Mouse (Mus musculus) layer of hippocampus, adult 2 months (tissue): ENCODE measurements around the gene Olfr447. TPM values are rescaled to one million over a fixed set of nuclear protein-coding genes. Genes with fewer than 3 reads are reported as not detected.
A peak's percentile ranks its signal among the peaks of the same experiment; 100 is the strongest.

Experiments
- DNase-seq, 2 experiments: peaks; one replicate each; pipeline ENCODE4 v3.0.0; 2022; ENCODE audit warnings: low spot score in 2 of 2
- H3K27ac ChIP-seq: fragments of 200-600 bp; 2 replicates; pipeline ENCODE4 v1.8.1; 2022
- H3K4me3 ChIP-seq: fragments of 200-600 bp; 2 replicates; pipeline ENCODE4 v1.8.1; 2022; ENCODE audit warnings: mild to moderate bottlenecking
- CTCF ChIP-seq: fragments of 200-600 bp; conservative IDR thresholded peaks from 2 replicates; pipeline ENCODE4 v1.8.1; 2022; ENCODE audit warnings: antibody characterized with exemption, mild to moderate bottlenecking, moderate library complexity
- long read RNA-seq, 2 experiments: library from polyadenylated mRNA; stranded (forward); transcript quantifications; one replicate each; pipeline ENCODE4 v2.0.0; 2021; ENCODE audit warnings: borderline mapping rate in 2 of 2
- total RNA-seq, 2 experiments: library from RNA; stranded (reverse); gene quantifications; 2 replicates each; pipeline ENCODE4 v1.2.3; 2021

The Olfr447 gene
- total RNA-seq = not detected
- long read RNA-seq, experiment 1 = 0 reads
- long read RNA-seq, experiment 2 = 0 reads

GRCm38 (mm10) chr6:42908578-42908977 lies at the start of gene Olfr447:
Gene Olfr447 (plus strand): TSS chr6:42908878.
- TF ChIP-seq CTCF = no peak
- Histone ChIP-seq H3K4me3 (no peak within 1 kb of the TSS), H3K27ac (no peak within 1 kb of the TSS)
- DNase-seq = no peak

- peak; percentile 84 for TF ChIP-seq CTCF
- DNase-seq = peak; percentile 50 to 74
- Histone ChIP-seq H3K27ac (no peak overlapping the region), H3K4me3 (no peak overlapping the region)
Observed at GRCm38 (mm10) chr6:42860222-42860819, 48.4 kb upstream of the Olfr447 start.

GRCm38 (mm10) chr6:42869695-42870094 lies 39.0 kb upstream of the Olfr447 start:
- no peak overlapping the region for H3K4me3 ChIP-seq
- no peak for TF ChIP-seq CTCF
- no peak overlapping the region for H3K27ac ChIP-seq
- no peak for DNase-seq

- no peak overlapping the region for H3K27ac ChIP-seq
- no peak for TF ChIP-seq CTCF
- no peak overlapping the region for H3K4me3 ChIP-seq
- peak; percentile 8 to 9 for DNase-seq
Observed at GRCm38 (mm10) chr6:42876323-42876722, 32.4 kb upstream of the Olfr447 start.

- Histone ChIP-seq H3K4me3 (no peak within 1 kb of the TSS), H3K27ac (no peak within 1 kb of the TSS)
- no peak for DNase-seq
- TF ChIP-seq CTCF = no peak
Observed at GRCm38 (mm10) chr6:42890141-42890540, 18.5 kb upstream of the Olfr447 start, which contains the start of gene Olfr448. Gene Olfr448 (plus strand): TSS chr6:42890441.

- no peak for TF ChIP-seq CTCF
- Histone ChIP-seq H3K4me3 (no peak overlapping the region), H3K27ac (no peak overlapping the region)
- no peak for DNase-seq
Observed at GRCm38 (mm10) chr6:42900345-42900744, 8.3 kb upstream of the Olfr447 start.

GRCm38 (mm10) chr6:42921077-42921476 lies 12.4 kb downstream of the Olfr447 start, which contains the start of gene Olfr446:
Gene Olfr446 (plus strand): TSS chr6:42921377.
- no peak for DNase-seq
- TF ChIP-seq CTCF = no peak
- no peak within 1 kb of the TSS for H3K27ac ChIP-seq
- H3K4me3 ChIP-seq = no peak within 1 kb of the TSS

GRCm38 (mm10) chr6:42948767-42949166 lies 40.1 kb downstream of the Olfr447 start, which contains the start of gene Olfr444:
Gene Olfr444 (plus strand): TSS chr6:42949067.
- no peak within 1 kb of the TSS for H3K4me3 ChIP-seq
- no peak for TF ChIP-seq CTCF
- H3K27ac ChIP-seq = no peak within 1 kb of the TSS
- DNase-seq = no peak

Other genes starting within 250 kb of the Olfr447 start
- gene Tcaf1, start 198.8 kb upstream of the Olfr447 start, total RNA-seq = 100 to 1,000 TPM; 215 to 221 TPM
- gene Olfr453, start 169.5 kb upstream of the Olfr447 start, total RNA-seq = not detected
- gene Olfr38, start 152.5 kb upstream of the Olfr447 start, total RNA-seq = not detected
- gene Olfr452, start 123.8 kb upstream of the Olfr447 start, total RNA-seq = not detected
- not detected for gene Olfr450, start 96.9 kb upstream of the Olfr447 start, total RNA-seq
- gene Olfr449, start 74.5 kb upstream of the Olfr447 start, total RNA-seq = not detected
- not detected for gene Olfr448, start 18.4 kb upstream of the Olfr447 start, total RNA-seq
- not detected for gene Olfr446, start 12.5 kb downstream of the Olfr447 start, total RNA-seq
- not detected for gene Olfr444, start 40.2 kb downstream of the Olfr447 start, total RNA-seq
- gene Olfr441, start 197.5 kb downstream of the Olfr447 start, total RNA-seq = not detected
- not detected for gene Olfr237-ps1, start 237.7 kb downstream of the Olfr447 start, total RNA-seq